Mouse (Mus musculus) bone marrow, adult 2 months (tissue): ENCODE results near the gene Gpr183. TPM values are rescaled to one million over a fixed set of nuclear protein-coding genes. Genes with fewer than 3 reads are reported as not detected.

ENCODE experiments used
- H3K27ac ChIP-seq: fragments of 200-500 bp; 2 replicates; pipeline ENCODE4 v1.5.1; 2012; ENCODE audit warnings: low read depth, mild to moderate bottlenecking, control low read depth, inconsistent platforms, low read length; ENCODE audit not compliant: control insufficient read depth, poor library complexity, insufficient read depth
- H3K4me1 ChIP-seq: fragments of 200-500 bp; 2 replicates; pipeline ENCODE4 v1.6.1; 2011; ENCODE audit warnings: low read length; ENCODE audit not compliant: control insufficient read depth, insufficient read depth
- H3K4me3 ChIP-seq: fragments of 200-500 bp; replicated peaks from 2 replicates; pipeline ENCODE3; 2011; ENCODE audit warnings: mild to moderate bottlenecking, low read depth, low read length, control low read depth; ENCODE audit not compliant: control insufficient read depth
- CTCF ChIP-seq: fragments of 200-500 bp; IDR thresholded peaks from 2 replicates; pipeline ENCODE4 v1.5.1; 2011; ENCODE audit warnings: low read length, control low read depth; ENCODE audit not compliant: control insufficient read depth, insufficient read depth
- POLR2A ChIP-seq: fragments of 200-500 bp; IDR thresholded peaks from 2 replicates; pipeline ENCODE4 v1.6.1; 2011; ENCODE audit warnings: low read depth, mild to moderate bottlenecking, control low read depth, low read length, borderline replicate concordance; ENCODE audit not compliant: control insufficient read depth
- WGBS: fragments of 180-500 bp; shearing (Covaris S2); methylation state at CpG from one replicate; pipeline ENCODE4 v1.1.7; 2018; 5-methylcytosine and 5-hydroxymethylcytosine counted together
- polyA plus RNA-seq: library from polyadenylated mRNA; stranded (reverse); fragments of >200 nt; gene quantifications from 2 replicates; pipeline ENCODE4 v1.2.4, GENCODE M21; 2011; ENCODE audit warnings: low replicate concordance; ENCODE audit not compliant: missing spikeins, insufficient read depth, insufficient read length

Gpr183 gene
- polyA plus RNA-seq, 1 experiment: 1.5 TPM

- no peak for TF ChIP-seq POLR2A
- TF ChIP-seq CTCF: no peak
- Histone ChIP-seq H3K27ac (peak overlapping the region; percentile 77; the same call in 1 of the 2 replicates), H3K4me1 (peaks cover 12% of the 10 kb centered on the region), H3K4me3 (no peak overlapping the region)
- 84% methylated on average over 3 of the region's 3 CpGs for WGBS
Observed at GRCm38 (mm10) chr14:121939582-121939981, 25.4 kb downstream of the Gpr183 start.

- Histone ChIP-seq H3K4me1 (peaks cover 16% of the 10 kb centered on the region), H3K4me3 (no peak overlapping the region), H3K27ac (peak overlapping the region; percentile 78)
- TF ChIP-seq POLR2A (no peak), CTCF (no peak)
- 22% methylated on average over 11 of the region's 11 CpGs for WGBS
Observed at GRCm38 (mm10) chr14:121938256-121939191, 26.5 kb downstream of the Gpr183 start.

- H3K4me1 ChIP-seq: peaks cover 16% of the 10 kb centered on the region
- TF ChIP-seq POLR2A: peak; percentile 35; the same call in 1 of the 2 replicates
- no peak for TF ChIP-seq CTCF
- 30% methylated on average over 11 of the region's 11 CpGs for WGBS
- H3K4me3 ChIP-seq: no peak overlapping the region
- H3K27ac ChIP-seq: peak overlapping the region; percentile 77
Observed at GRCm38 (mm10) chr14:121937601-121938255, 27.3 kb downstream of the Gpr183 start.

- Histone ChIP-seq H3K4me3 (no peak overlapping the region), H3K4me1 (peaks cover 18% of the 10 kb centered on the region), H3K27ac (peak overlapping the region; percentile 7; the same call in 1 of the 2 replicates)
- TF ChIP-seq CTCF: no peak
- TF ChIP-seq POLR2A: no peak
- WGBS: 71% methylated on average over 8 of the region's 8 CpGs
Observed at GRCm38 (mm10) chr14:121936856-121937255, 28.1 kb downstream of the Gpr183 start.

GRCm38 (mm10) chr14:121936356-121936755 is 28.6 kb downstream of the Gpr183 start:
- Histone ChIP-seq H3K27ac (no peak overlapping the region), H3K4me1 (peaks cover 21% of the 10 kb centered on the region), H3K4me3 (no peak overlapping the region)
- TF ChIP-seq POLR2A (no peak), CTCF (no peak)
- WGBS: 76% methylated on average over 4 of the region's 4 CpGs

- peaks cover 22% of the 10 kb centered on the region for H3K4me1 ChIP-seq
- TF ChIP-seq POLR2A (no peak), CTCF (no peak)
- H3K27ac ChIP-seq: no peak overlapping the region
- WGBS: 16% methylated on average over 5 of the region's 5 CpGs
- H3K4me3 ChIP-seq: no peak overlapping the region
Observed at GRCm38 (mm10) chr14:121934597-121934946, 30.4 kb downstream of the Gpr183 start.

GRCm38 (mm10) chr14:121933906-121934596 is 30.9 kb downstream of the Gpr183 start:
- Histone ChIP-seq H3K4me3 (no peak overlapping the region), H3K4me1 (peaks cover 22% of the 10 kb centered on the region), H3K27ac (peak overlapping the region; percentile 1)
- TF ChIP-seq POLR2A: no peak
- no peak for TF ChIP-seq CTCF
- 50% methylated on average over 7 of the region's 7 CpGs for WGBS

- Histone ChIP-seq H3K27ac (peak overlapping the region; percentile 20; the same call in 1 of the 2 replicates), H3K4me3 (no peak overlapping the region), H3K4me1 (peaks cover 17% of the 10 kb centered on the region)
- TF ChIP-seq POLR2A (no peak), CTCF (no peak)
- WGBS: 76% methylated on average over 4 of the region's 4 CpGs
Observed at GRCm38 (mm10) chr14:121932180-121932579, 32.8 kb downstream of the Gpr183 start.
